Mouse (Mus musculus) liver, embryonic 13.5 days (tissue): Measurements from ENCODE around the gene Dnm3. TPM values are rescaled to one million over a fixed set of nuclear protein-coding genes. Genes with fewer than 3 reads are reported as not detected.

Experiments used
- ATAC-seq: fragments of 200-750 bp; cut with Nextera tagmentation; 2 replicates; pipeline ENCODE4 v1.8.0; 2017; ENCODE audit warnings: low read depth, mild to moderate bottlenecking, moderate number of reproducible peaks, moderate library complexity
- DNase-seq: peaks from one replicate; pipeline ENCODE4 v3.0.0; 2022
- H3K27ac ChIP-seq: fragments of 300-500 bp; sonication (generic); 2 replicates; pipeline ENCODE4 v1.5.1; 2015; ENCODE audit warnings: moderate library complexity, mild to moderate bottlenecking, inconsistent platforms
- H3K27me3 ChIP-seq: fragments of 300-500 bp; sonication (generic); 2 replicates; pipeline ENCODE4 v1.6.1; 2015; ENCODE audit warnings: mild to moderate bottlenecking, inconsistent platforms
- H3K36me3 ChIP-seq: fragments of 300-500 bp; sonication (generic); 2 replicates; pipeline ENCODE4 v1.6.1; 2015; ENCODE audit warnings: mild to moderate bottlenecking, inconsistent platforms
- H3K4me1 ChIP-seq: fragments of 300-500 bp; sonication (generic); replicated peaks from 2 replicates; pipeline ENCODE4 v1.6.1; 2015; ENCODE audit warnings: inconsistent platforms
- H3K4me2 ChIP-seq: fragments of 300-500 bp; sonication (generic); 2 replicates; pipeline ENCODE4 v1.6.1; 2015; ENCODE audit warnings: inconsistent platforms, mild to moderate bottlenecking, moderate library complexity
- H3K4me3 ChIP-seq: fragments of 300-500 bp; sonication (generic); replicated peaks from 2 replicates; pipeline ENCODE4 v1.5.1; 2015; ENCODE audit warnings: mild to moderate bottlenecking, inconsistent platforms
- H3K9ac ChIP-seq: fragments of 300-500 bp; sonication (generic); 2 replicates; pipeline ENCODE4 v1.6.1; 2015; ENCODE audit warnings: mild to moderate bottlenecking, inconsistent platforms
- H3K9me3 ChIP-seq: fragments of 300-500 bp; sonication (generic); replicated peaks from 2 replicates; pipeline ENCODE4 v1.6.1; 2016; ENCODE audit warnings: inconsistent platforms
- WGBS: fragments of 180-500 bp; shearing (Covaris S2); methylation state at CpG from one replicate; pipeline ENCODE4 v1.1.7; 2015; ENCODE audit not compliant: insufficient replicate concordance; 5-methylcytosine and 5-hydroxymethylcytosine counted together
- polyA plus RNA-seq: library from polyadenylated mRNA; unstranded; fragments of >200 nt; fragmentation: Nextera tagmentation; extraction: Ambion mirVana; gene quantifications from 2 replicates; pipeline ENCODE4 v1.2.1, GENCODE M21; 2015

The Dnm3 gene
- polyA plus RNA-seq, 1 experiment from 2014 or later = 1.2 TPM

GRCm38 (mm10) chr1:162020766-162021165 lies 457.1 kb downstream of the Dnm3 start:
- no peaks in the 10 kb centered on the region for H3K27me3 ChIP-seq
- WGBS = 62% methylated on average over 4 of the region's 4 CpGs
- no peak overlapping the region for H3K9ac ChIP-seq
- H3K4me1 ChIP-seq = no peaks in the 10 kb centered on the region
- DNase-seq = no peak
- H3K36me3 ChIP-seq = no peaks in the 10 kb centered on the region
- H3K27ac ChIP-seq = no peak overlapping the region
- no peak overlapping the region for H3K4me2 ChIP-seq
- H3K9me3 ChIP-seq = no peaks in the 10 kb centered on the region
- ATAC-seq = no peak
- no peak overlapping the region for H3K4me3 ChIP-seq

GRCm38 (mm10) chr1:162020303-162020731 lies 457.5 kb downstream of the Dnm3 start:
- Histone ChIP-seq H3K27me3 (no peaks in the 10 kb centered on the region), H3K9ac (no peak overlapping the region), H3K9me3 (no peaks in the 10 kb centered on the region), H3K36me3 (no peaks in the 10 kb centered on the region), H3K27ac (no peak overlapping the region), H3K4me3 (no peak overlapping the region), H3K4me2 (no peak overlapping the region), H3K4me1 (no peaks in the 10 kb centered on the region)
- 72% methylated on average over 7 of the region's 7 CpGs for WGBS
- no peak for DNase-seq
- no peak for ATAC-seq

GRCm38 (mm10) chr1:162018601-162018977 lies 459.2 kb downstream of the Dnm3 start:
- DNase-seq = no peak
- Histone ChIP-seq H3K36me3 (no peaks in the 10 kb centered on the region), H3K27ac (no peak overlapping the region), H3K9me3 (no peaks in the 10 kb centered on the region), H3K27me3 (no peaks in the 10 kb centered on the region), H3K9ac (no peak overlapping the region), H3K4me3 (no peak overlapping the region), H3K4me2 (no peak overlapping the region), H3K4me1 (0 out of 2 replicates have a peak, but pooled peaks cover under 1% of the 10 kb centered on the region)
- no peak for ATAC-seq
- 54% methylated on average over 6 of the region's 6 CpGs for WGBS

GRCm38 (mm10) chr1:162017975-162018600 lies 459.7 kb downstream of the Dnm3 start:
- 18% methylated on average over 13 of the region's 13 CpGs for WGBS
- 0 out of 2 replicates have a peak, but pooled peaks cover 5% of the 10 kb centered on the region for H3K4me1 ChIP-seq
- H3K9me3 ChIP-seq = no peaks in the 10 kb centered on the region
- peak overlapping the region; percentile 40; the same call in 1 of the 2 replicates for H3K27ac ChIP-seq
- H3K36me3 ChIP-seq = no peaks in the 10 kb centered on the region
- no peak overlapping the region for H3K9ac ChIP-seq
- H3K27me3 ChIP-seq = no peaks in the 10 kb centered on the region
- no peak for DNase-seq
- no peak overlapping the region for H3K4me2 ChIP-seq
- H3K4me3 ChIP-seq = no peak overlapping the region
- ATAC-seq = no peak

GRCm38 (mm10) chr1:162016982-162017381 lies 460.9 kb downstream of the Dnm3 start:
- H3K4me2 ChIP-seq = no peak overlapping the region
- no peaks in the 10 kb centered on the region for H3K27me3 ChIP-seq
- 61% methylated on average over 7 of the region's 7 CpGs for WGBS
- no peaks in the 10 kb centered on the region for H3K36me3 ChIP-seq
- no peak overlapping the region for H3K9ac ChIP-seq
- ATAC-seq (no peak), DNase-seq (no peak)
- H3K4me3 ChIP-seq = no peak overlapping the region
- H3K27ac ChIP-seq = no peak overlapping the region
- H3K9me3 ChIP-seq = no peaks in the 10 kb centered on the region
- H3K4me1 ChIP-seq = 0 out of 2 replicates have a peak, but pooled peaks cover 5% of the 10 kb centered on the region

- Histone ChIP-seq H3K27me3 (no peaks in the 10 kb centered on the region), H3K4me3 (no peak overlapping the region), H3K36me3 (no peaks in the 10 kb centered on the region), H3K9me3 (no peaks in the 10 kb centered on the region), H3K27ac (no peak overlapping the region), H3K4me1 (0 out of 2 replicates have a peak, but pooled peaks cover 5% of the 10 kb centered on the region), H3K4me2 (no peak overlapping the region), H3K9ac (no peak overlapping the region)
- ATAC-seq (no peak), DNase-seq (no peak)
- whole genome bisulfite sequencing = 56% methylated on average over 8 of the region's 8 CpGs
Measured at GRCm38 (mm10) chr1:162015247-162015862, 462.5 kb downstream of the Dnm3 start.

- ATAC-seq (no peak), DNase-seq (no peak)
- 14% methylated on average over 4 of the region's 4 CpGs for WGBS
- Histone ChIP-seq H3K36me3 (no peaks in the 10 kb centered on the region), H3K27me3 (no peaks in the 10 kb centered on the region), H3K27ac (no peak overlapping the region), H3K4me1 (0 out of 2 replicates have a peak, but pooled peaks cover 5% of the 10 kb centered on the region), H3K4me3 (no peak overlapping the region), H3K4me2 (no peak overlapping the region), H3K9me3 (no peaks in the 10 kb centered on the region), H3K9ac (no peak overlapping the region)
Measured at GRCm38 (mm10) chr1:162013561-162013960, 464.3 kb downstream of the Dnm3 start.

- 58% methylated on average over 16 of the region's 16 CpGs for WGBS
- Histone ChIP-seq H3K9ac (no peak overlapping the region), H3K27me3 (no peaks in the 10 kb centered on the region), H3K4me1 (0 out of 2 replicates have a peak, but pooled peaks cover 5% of the 10 kb centered on the region), H3K36me3 (no peaks in the 10 kb centered on the region), H3K27ac (no peak overlapping the region), H3K9me3 (no peaks in the 10 kb centered on the region), H3K4me2 (no peak overlapping the region), H3K4me3 (no peak overlapping the region)
- ATAC-seq (no peak), DNase-seq (no peak)
Measured at GRCm38 (mm10) chr1:162011523-162012245, 466.1 kb downstream of the Dnm3 start.

GRCm38 (mm10) chr1:162009086-162009485 lies 468.7 kb downstream of the Dnm3 start:
- Histone ChIP-seq H3K9ac (no peak overlapping the region), H3K4me1 (0 out of 2 replicates have a peak, but pooled peaks cover 12% of the 10 kb centered on the region), H3K4me2 (no peak overlapping the region), H3K4me3 (no peak overlapping the region), H3K27ac (no peak overlapping the region), H3K36me3 (no peaks in the 10 kb centered on the region), H3K9me3 (no peaks in the 10 kb centered on the region), H3K27me3 (no peaks in the 10 kb centered on the region)
- 70% methylated on average over 8 of the region's 8 CpGs for WGBS
- ATAC-seq = no peak
- DNase-seq = no peak

GRCm38 (mm10) chr1:162008631-162009067 lies 469.2 kb downstream of the Dnm3 start:
- no peak overlapping the region for H3K27ac ChIP-seq
- ATAC-seq = no peak
- H3K4me3 ChIP-seq = no peak overlapping the region
- no peak for DNase-seq
- H3K27me3 ChIP-seq = no peaks in the 10 kb centered on the region
- H3K36me3 ChIP-seq = no peaks in the 10 kb centered on the region
- H3K4me1 ChIP-seq = 0 out of 2 replicates have a peak, but pooled peaks cover 12% of the 10 kb centered on the region
- H3K9ac ChIP-seq = no peak overlapping the region
- H3K4me2 ChIP-seq = no peak overlapping the region
- H3K9me3 ChIP-seq = no peaks in the 10 kb centered on the region
- WGBS = 51% methylated on average over 8 of the region's 8 CpGs

- ATAC-seq = no peak
- no peaks in the 10 kb centered on the region for H3K27me3 ChIP-seq
Measured at GRCm38 (mm10) chr1:162008208-162008607, 469.6 kb downstream of the Dnm3 start.

More at GRCm38 (mm10) chr1:162008208-162008607, 469.6 kb downstream of the Dnm3 start:
- H3K9ac ChIP-seq = no peak overlapping the region
- H3K4me3 ChIP-seq = no peak overlapping the region
- no peaks in the 10 kb centered on the region for H3K9me3 ChIP-seq
- WGBS = 43% methylated on average over 4 of the region's 4 CpGs
- 0 out of 2 replicates have a peak, but pooled peaks cover 8% of the 10 kb centered on the region for H3K4me1 ChIP-seq
- no peak overlapping the region for H3K4me2 ChIP-seq
- DNase-seq = no peak
- H3K36me3 ChIP-seq = no peaks in the 10 kb centered on the region
- H3K27ac ChIP-seq = no peak overlapping the region
